Mouse (Mus musculus): ENCODE data around the gene Nasp. TPM values are rescaled to one million over a fixed set of nuclear protein-coding genes. Genes with fewer than 3 reads are reported as not detected.

Nasp gene
- total RNA-seq, 2 experiments from 2014 or later, result 18.6 to 25.5 TPM

DNA sequence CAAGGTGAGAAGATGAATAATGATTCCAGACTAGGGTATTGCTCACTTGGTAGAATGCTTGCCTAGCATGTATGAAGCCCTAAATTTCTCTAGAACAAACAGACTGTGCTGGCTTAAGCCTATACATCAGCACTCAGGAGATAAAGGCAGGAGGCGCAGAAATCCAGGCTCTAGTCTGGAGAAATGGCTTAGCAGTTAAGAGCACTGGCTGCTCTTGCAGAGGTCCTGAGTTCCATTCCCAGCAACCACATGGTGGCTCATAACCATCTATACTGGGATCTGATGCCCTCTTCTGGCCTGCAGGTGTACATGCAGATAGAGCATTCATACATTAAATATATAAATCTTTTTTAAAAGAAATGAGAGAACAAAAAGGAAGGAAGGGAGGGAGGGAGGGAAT, 14.3 kb upstream of the Nasp start:
- DNase-seq, result no peak
- intact Hi-C loops (cut with DNase I), result no loop called here

DNA sequence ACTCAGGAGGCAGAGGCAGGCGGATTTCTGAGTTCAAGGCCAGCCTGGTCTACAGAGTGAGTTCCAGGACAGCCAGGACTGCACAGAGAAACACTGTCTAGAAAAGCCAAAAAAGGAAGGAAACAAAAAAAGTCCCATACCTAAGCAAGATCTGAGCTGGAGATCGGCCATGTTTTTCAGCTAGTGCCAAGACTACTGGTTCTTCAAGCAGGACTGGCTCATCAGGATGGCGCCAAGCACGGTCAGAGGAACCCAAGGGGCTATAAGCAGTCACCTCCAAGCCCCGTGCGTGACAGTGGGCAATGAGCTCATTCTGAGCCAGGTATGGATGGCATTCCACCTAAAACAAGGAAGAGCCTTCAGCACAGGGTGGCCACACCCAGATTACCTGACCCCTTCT, 11.1 kb upstream of the Nasp start:
- intact Hi-C loops (cut with DNase I), result no loop called here

DNA sequence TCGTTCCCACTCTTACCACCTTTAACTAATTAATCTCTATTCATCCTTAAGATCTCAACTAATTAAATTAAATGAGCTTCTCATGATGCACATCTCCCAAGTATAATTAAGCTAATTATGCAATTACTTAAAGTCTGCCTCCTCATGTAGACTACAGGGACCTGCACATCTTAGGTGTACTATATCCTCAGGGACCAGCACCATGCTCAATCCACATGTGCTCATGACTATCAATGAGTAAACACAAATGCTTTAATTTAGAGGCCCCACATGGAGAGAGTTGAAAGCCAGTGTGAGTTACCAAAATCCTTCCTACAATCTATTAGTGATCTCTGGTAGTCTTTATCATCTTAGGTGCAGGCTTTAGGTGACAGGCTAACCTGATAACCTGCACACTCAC, 7.5 kb upstream of the Nasp start:
- no peak for DNase-seq
- intact Hi-C loops (cut with DNase I), result no loop called here

More for the DNA sequence above, 11.1 kb upstream of the Nasp start:
- DNase-seq, result no peak

DNA sequence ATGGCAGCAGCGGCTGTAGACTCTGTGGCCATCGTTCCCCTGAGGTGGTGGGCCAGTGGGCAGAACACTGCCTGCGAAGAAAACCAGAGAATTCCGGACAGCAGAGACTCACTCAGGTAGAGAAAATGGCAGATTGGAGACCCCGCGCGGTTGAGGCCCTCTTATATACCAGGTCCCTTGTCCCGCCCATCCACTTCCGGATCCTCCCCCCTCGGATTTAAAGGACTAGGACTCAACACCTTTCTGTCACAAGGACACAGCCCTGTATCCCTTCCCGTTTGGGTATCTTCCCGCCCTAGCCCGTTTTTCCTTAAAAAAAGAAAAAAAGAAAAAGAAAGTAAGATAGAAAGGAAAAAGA, 403 bp downstream of the Nasp start:
- intact Hi-C loops (cut with DNase I), result loop anchor here (2.0 kb wide), 2 partner anchors 57 to 69 kb away; partner anchors contain the start of gene Prdx1
- peak; percentile 93 to 95 for DNase-seq

DNA sequence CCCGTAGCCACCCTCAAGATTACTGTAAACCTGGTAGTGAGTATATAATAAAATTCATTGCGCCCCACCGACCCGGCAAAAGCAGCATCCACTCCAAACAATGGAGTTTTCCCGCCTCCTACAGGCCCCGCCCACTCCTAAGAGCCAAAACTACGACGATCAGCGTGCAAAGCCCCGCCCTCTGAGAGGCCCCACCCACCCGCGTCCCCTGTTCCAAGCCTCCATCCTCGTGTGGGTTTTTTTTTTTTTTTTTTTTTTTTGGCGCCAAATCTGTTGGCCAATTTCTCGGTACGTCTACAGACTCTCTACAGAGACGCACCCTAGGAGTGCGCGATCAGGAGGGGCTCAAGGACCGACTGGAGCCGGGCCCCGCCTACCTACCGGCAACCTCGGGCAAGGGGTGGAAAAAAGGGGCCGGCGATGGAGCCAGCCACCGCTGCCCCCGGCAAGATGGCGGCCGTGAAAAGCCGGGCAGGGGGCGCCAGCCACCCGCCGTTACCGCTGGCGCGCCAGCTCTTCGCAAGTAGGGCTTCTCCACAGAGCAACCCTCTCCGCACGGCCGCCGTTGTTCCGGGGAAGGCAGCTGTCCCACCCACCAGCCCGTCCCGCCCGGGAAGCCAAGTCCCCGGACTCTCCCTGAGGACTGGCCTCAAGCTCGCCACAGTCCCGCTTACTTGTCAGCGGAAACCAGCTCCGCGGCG, 933 bp downstream of the Nasp start:
- DNase-seq, result peak; percentile 82 to 84
- intact Hi-C loops (cut with DNase I), result loop anchor here (2.0 kb wide), 2 partner anchors 58 to 68 kb away; partner anchors contain the start of gene Prdx1

DNA sequence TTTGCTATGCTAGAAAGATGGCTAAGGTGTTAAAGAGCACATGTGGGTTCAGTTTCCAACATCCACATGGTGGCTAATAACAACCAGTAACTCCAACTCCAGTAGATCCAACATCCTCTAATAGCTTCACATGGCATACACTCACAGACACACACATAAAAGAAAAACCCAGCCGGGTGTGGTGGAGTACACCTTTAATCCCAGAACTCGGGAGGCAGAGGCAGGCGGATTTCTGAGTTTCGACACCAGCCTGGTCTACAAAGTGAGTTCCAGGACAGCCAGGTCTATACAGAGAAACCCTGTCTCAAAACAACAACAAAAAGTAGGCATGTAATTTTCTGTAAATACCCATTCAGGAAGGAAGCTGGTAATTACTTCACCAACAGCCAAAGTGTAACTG, 2.9 kb downstream of the Nasp start:
- intact Hi-C loops (cut with DNase I), result no loop called here
- DNase-seq, result no peak

DNA sequence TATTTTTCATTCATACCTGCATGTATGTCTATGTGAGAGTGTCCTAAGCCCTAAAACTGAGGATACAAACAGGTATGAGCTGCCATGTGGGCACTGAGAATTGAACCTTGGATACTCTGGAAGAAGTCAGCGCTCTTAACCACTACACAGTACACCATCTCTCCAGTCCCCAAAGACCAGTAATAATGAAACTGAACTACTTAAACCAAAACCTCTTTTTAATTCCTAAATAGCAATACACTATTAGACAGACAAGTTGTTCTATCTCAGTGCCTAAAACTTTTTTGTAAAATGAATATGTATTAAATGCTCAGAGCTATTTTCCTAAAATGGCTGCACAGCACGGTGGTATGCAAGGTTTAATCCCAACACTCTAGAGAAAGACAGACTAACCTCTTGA, 12.5 kb downstream of the Nasp start:
- intact Hi-C loops (cut with DNase I), result no loop called here
- no peak for DNase-seq

DNA sequence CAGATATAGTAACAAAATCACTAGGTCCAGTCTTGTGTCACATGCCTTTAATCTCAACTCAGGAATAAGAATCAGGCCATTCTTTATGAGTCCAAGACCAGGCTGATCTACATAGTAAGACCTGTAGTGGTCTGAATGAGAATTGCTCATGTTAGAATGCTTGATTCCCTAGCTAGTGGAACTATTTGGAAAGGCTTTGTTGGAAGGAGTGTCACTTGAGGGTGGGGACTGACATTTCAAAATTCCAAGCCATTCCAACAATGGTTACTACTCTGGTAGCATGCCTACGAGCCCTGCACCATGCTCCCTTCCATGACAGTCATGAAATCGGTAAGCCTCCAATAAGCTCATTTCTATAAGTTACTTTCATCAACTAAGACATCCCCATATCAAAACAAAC, 15.1 kb downstream of the Nasp start:
- intact Hi-C loops (cut with DNase I), result no loop called here
- no peak for DNase-seq

DNA sequence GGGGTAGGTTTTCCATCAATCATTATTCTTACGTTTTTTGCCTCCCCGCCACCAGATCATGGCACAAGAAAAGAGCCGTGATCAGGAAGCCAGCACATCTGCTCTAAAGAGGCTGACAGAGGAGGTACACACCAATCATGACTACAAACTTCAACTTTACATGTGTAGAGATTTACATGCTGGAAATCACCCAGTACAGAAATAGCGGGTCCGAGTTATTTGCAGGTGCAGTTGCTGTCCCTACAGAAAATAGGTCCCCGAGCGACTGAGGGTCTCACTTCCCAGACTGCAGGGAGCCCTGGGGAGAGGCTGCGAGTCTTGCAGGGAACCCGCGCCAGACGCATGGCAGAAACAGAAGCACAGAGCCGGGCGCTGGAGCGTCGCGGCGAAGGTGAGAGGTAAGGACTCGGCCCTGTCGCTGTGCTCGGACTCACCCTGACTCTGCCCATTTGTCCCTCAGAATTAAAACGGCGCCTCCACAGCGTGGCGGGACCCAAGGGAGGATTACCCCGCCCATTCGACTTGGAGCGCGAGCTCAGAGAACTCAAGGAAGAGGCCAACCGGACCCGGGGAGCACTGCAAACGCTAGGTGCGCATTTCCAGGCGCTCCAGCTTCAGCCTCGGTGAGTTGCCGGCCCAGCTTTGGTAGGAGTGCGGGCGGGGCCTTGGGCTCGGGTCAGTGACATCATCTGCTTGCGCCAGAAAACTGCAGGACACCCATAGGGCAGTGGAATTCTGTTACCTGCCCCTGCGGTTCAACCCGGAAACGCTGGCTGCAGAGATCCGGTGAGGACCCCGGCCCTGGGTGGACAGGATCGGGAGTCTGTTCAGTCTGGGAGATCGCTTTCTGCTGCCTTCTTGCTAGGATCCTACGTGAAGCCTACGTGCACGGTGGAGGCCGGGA, 30.5 kb downstream of the Nasp start:
- peak; percentile 84 to 85 for DNase-seq
- intact Hi-C loops (cut with DNase I), result loop anchor here (5.0 kb wide), 1 partner anchor 255 kb away; no protein-coding TSS in a partner anchor

DNA sequence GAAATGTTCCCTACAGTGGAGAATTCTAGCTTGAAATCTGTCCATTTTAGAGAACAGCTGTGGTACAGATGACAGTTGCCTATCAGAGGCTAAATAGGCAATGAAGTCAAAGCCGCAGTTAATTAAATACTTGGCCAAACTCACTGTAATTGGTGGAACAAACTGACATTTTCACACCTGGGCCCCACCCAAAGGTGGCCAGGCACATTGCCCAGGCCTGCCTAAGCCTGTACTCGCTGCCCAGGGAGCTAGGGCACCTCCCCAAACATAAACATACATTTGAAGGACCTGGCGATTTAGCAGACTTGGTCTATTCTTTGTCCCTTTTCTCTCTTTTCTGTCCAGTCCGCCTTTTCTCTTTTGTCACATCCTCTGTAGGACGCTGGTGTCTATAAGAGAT, 31.4 kb downstream of the Nasp start, which contains the start of gene Ccdc17:
Gene Ccdc17 (plus strand): TSS at position 276 of the 400 bp plus-strand sequence.
- intact Hi-C loops (cut with DNase I), result loop anchor here (5.0 kb wide), 1 partner anchor 254 kb away; no protein-coding TSS in a partner anchor
- DNase-seq, result no peak

DNA sequence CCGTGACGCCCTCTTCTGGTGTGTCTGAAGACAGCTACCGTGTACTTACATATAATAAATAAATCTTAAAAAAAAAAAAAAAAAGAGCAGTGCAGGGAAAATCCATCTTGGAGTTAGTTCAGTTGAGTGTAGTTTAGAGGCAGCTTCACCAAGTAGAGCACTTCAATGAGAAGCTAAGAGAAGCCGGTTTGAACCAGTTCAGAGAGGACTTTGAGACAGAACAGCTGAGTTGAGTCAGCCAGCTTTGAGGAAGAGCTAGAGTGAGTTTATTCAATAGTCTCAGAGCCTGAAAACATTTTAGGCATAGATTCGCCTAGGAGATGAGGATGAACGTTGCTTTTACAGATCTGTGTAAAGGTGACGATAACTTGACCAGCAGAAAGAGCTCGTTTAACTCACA, 31.9 kb downstream of the Nasp start:
- intact Hi-C loops (cut with DNase I), result loop anchor here (5.0 kb wide), 1 partner anchor 253 kb away; no protein-coding TSS in a partner anchor
- DNase-seq, result no peak

DNA sequence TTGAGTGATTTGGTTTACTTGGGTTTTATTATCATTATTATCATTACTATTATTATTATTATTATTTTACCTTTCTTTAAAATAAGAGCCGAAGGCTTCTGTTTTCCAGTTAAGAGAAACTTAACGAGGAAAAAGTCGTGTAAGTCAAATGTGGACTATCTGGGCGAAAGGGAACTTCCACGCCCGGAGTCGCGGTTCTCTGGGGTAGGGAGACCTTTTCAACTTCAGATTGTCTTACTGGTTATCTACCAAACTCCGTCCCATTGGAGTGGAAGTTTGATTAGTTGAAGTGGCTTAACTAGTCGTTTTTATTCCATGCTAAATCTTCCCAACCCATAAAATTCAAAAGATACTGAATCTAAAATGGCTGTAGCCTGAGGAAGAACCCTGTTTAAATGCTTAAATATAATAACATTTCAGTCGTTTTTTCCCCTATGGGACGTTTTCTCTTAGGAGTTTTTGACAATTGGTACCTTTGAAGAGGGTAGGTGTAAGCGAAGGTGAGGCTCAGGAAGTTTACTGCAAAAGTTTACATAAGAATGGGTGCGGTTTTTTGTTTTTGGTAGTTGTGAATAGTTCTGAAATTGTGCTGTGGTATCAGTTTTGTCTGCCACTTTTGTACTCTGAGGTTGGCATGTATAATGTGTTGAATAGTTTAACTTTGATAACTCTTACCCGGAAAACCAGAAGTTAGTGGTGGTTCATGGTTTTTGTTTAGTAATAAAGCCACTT, 69.4 kb downstream of the Nasp start:
- DNase-seq, result no peak
- intact Hi-C loops (cut with DNase I), result loop anchor here (2.0 to 5.0 kb wide), 4 partner anchors 51 to 396 kb away; partner anchors contain the start of genes Ipp, Nasp and Prdx1

DNA sequence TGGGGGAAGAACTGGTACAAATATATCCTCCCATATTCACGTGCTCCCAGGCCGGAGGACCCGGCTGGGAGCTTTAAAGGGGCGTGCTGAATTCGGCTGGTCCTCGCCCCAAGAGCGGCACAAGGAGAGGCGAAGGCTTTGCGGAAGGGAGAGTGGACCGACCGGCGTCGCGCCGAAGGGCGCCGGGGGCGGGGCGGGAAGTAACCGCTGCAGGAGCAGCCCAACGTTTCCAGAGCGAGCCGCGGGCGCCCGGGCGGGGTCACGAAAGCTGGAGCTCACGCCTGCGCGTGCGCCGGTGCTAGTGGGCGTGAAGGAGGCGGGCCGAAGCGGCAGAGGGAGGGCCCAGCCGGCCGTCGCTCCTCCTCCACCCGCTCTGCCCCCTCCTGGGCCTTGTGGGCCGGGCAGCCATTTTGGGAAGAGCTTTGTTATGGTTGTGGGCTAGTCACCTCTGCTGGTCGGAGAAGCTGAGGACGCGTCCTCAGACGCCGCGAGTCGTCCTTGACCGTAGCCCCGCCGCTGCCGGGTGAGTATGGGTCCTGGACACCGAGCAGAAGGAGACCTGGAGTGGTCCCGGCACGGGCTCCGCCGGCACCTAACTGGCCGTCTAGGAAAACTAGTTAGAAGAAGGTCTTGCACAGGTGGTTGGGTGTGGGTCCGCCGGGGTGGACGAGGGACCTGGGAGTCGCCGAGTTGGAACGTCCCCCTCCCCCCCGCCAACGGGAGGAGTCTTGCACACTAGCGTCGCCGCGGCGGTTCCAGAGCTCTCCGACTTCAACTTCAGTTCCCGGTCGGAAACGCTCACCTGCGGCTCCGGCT, 70.2 kb downstream of the Nasp start, which contains the start of gene Gpbp1l1:
Gene Gpbp1l1 (plus strand): TSS at position 353 of the 816 bp plus-strand sequence.
- DNase-seq, result peak; percentile 97 to 99
- intact Hi-C loops (cut with DNase I), result loop anchor here (2.0 to 5.0 kb wide), 4 partner anchors 50 to 395 kb away; partner anchors contain the start of genes Ipp, Nasp and Prdx1

DNA sequence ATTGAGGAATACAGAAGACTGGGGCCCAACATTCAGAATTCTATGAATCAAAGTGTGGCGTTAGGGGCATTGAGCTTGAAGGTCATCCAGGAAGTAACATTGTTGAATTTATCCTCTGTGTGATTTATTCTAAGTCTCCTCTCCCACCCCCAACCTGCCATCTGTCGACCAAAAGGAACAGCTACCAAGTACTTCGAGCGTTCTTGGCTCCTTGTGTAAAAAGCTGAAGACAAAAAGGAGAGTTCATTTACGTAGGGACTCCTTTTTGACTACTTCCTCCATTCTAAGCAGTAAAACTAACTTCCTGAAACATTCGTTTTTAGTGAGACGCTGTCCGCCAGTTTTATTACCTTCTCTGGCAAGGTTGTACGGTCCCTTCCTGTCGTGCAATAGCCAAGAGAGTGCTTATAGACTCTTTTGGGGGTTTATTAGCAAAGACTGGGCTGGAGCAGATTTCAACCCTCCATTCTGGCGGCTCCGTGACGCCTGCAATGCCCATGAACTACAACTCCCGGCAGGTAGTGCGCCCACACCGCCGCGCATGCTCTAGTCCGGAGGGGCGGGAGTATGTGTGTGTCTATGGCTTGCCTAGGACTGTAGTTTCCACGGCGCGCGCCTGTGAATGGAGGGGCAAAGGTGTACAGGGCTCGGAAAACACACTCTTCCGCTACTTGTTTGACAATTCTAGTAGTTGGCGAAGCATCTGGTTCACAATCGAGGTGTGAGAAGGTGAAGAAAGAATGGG, 71.0 kb downstream of the Nasp start:
- peak; percentile 93 to 94 for DNase-seq
- intact Hi-C loops (cut with DNase I), result loop anchor here (5.0 kb wide), 3 partner anchors 49 to 394 kb away; partner anchors contain the start of genes Ipp and Prdx1

DNA sequence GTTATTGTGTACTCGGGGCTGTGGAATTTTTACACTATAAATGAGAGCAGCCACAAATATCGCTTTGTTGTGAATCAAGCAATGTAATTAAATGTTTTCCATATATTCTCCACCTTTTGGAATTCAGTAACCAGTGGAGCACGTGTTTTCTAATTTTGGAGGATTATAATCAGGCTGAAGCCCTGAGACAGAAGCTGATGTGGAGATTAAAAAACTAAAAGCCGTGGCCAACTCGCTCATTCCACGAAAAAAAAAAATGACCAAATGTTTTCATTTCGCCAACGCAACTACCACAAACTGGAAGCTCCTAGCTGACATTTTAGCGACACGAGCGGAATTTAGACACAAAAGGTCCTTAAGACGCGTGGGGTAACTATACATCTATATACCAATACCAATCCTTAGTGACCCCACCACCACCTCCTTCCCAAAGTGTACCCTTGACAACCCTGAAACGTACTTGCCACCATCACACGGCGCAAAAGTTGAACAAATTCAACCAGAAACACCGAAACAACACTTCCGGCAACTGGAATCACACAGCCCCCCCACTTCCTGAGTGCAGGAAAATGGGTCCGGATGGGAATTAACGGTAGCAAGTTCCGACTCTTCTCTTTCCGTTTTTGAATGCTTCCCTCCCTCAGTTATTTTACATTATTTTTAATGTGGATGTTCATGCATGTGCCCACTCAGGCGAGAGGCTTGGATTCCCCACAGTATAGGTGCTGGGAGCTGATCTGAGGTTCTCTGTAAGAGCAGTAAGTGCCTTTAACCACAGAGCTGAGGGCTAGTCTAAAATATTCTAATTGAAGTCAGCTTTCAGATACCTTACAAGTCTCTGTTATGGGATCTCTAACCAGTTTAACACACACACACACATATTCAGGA, 72.1 kb downstream of the Nasp start, which contains the start of gene Tmem69:
Gene Tmem69 (minus strand): TSS at position 524 of the 888 bp plus-strand sequence.
- intact Hi-C loops (cut with DNase I), result loop anchor here (1.0 to 5.0 kb wide), 4 partner anchors 48 to 393 kb away; partner anchors contain the start of genes Ipp, Mast2 and Prdx1
- DNase-seq, result peak; percentile 74 to 80

DNA sequence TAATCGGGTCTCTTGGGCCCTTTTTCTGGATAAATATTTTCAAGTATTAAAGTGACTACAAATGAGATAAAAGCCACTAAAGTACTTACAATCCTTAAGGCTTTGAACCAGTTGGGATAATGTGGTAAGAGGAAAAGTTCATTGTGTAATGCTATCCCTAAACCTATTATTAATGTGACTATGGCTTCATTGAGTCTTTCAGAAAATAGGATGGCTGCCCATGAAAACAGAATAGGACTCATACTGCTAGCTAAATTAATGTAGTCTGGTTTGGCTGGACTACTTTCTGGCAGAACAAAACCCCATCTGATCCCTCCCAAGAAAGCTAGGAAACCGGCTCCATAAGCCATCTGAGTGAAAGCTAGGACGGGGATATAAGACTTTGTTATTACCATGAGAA, 74.7 kb downstream of the Nasp start:
- intact Hi-C loops (cut with DNase I), result no loop called here

More for the DNA sequence above, 74.7 kb downstream of the Nasp start:
- no peak for DNase-seq
